Mouse (Mus musculus) kidney, adult 9 months (tissue): Measurements from ENCODE around the gene Impdh2.
"Not testable (repeated sequence)": the region's sequence is repeated elsewhere in the genome, so short reads cannot be mapped to it uniquely, and the experiment has no call there.

Experiments
- DNase-seq: peaks from one replicate; pipeline ENCODE4 v3.0.0; 2022

The Impdh2 gene

GRCm38 (mm10) chr9:108570207-108570896 lies 10.3 kb downstream of the Impdh2 start:
- peak; percentile 88 for DNase-seq

- no peak for DNase-seq
Observed at GRCm38 (mm10) chr9:108571401-108571973, 11.4 kb downstream of the Impdh2 start.

GRCm38 (mm10) chr9:108572321-108572720 lies 12.2 kb downstream of the Impdh2 start:
- DNase-seq, result no peak

- peak; percentile 66 for DNase-seq
Observed at GRCm38 (mm10) chr9:108573774-108574690, 13.9 kb downstream of the Impdh2 start.

GRCm38 (mm10) chr9:108574921-108575320 lies 14.8 kb downstream of the Impdh2 start:
- DNase-seq, result no peak

- DNase-seq, result no peak
Observed at GRCm38 (mm10) chr9:108575321-108576297, 15.5 kb downstream of the Impdh2 start.

- no peak for DNase-seq
Observed at GRCm38 (mm10) chr9:108577025-108577424, 16.9 kb downstream of the Impdh2 start.

- no peak for DNase-seq
Observed at GRCm38 (mm10) chr9:108577934-108578544, 18.0 kb downstream of the Impdh2 start.

- DNase-seq, result peak; percentile 96
Observed at GRCm38 (mm10) chr9:108578545-108579343, 18.7 kb downstream of the Impdh2 start, which contains the start of gene Wdr6. TSS of gene Wdr6 (minus strand) at chr9:108578739.

GRCm38 (mm10) chr9:108579344-108579690 lies 19.2 kb downstream of the Impdh2 start:
- DNase-seq, result no peak

- DNase-seq, result no peak
Observed at GRCm38 (mm10) chr9:108587571-108588180, 27.6 kb downstream of the Impdh2 start.

- DNase-seq, result no peak
Observed at GRCm38 (mm10) chr9:108589229-108589628, 29.1 kb downstream of the Impdh2 start.

GRCm38 (mm10) chr9:108591462-108591861 lies 31.4 kb downstream of the Impdh2 start:
- DNase-seq, result no peak

GRCm38 (mm10) chr9:108594354-108594753 lies 34.3 kb downstream of the Impdh2 start:
- DNase-seq, result no peak

- DNase-seq, result no peak
Observed at GRCm38 (mm10) chr9:108596998-108597764, 37.1 kb downstream of the Impdh2 start, which contains the start of gene P4htm. TSS of gene P4htm (minus strand) at chr9:108597667.

GRCm38 (mm10) chr9:108599021-108599566 lies 39.0 kb downstream of the Impdh2 start:
- DNase-seq, result no peak

- DNase-seq, result no peak
Observed at GRCm38 (mm10) chr9:108600011-108600410, 39.9 kb downstream of the Impdh2 start.

GRCm38 (mm10) chr9:108601986-108602385 lies 41.9 kb downstream of the Impdh2 start:
- DNase-seq, result no peak

- DNase-seq, result not testable (repeated sequence)
Observed at GRCm38 (mm10) chr9:108607929-108608328, 47.8 kb downstream of the Impdh2 start.
